Mouse (Mus musculus) urinary bladder, postnatal 25 days (tissue): ENCODE data around the gene Zfp277.

Experiments used
- DNase-seq: peaks from one replicate; pipeline ENCODE4 v3.0.0; 2022; ENCODE audit warnings: low spot score

The Zfp277 gene

GRCm38 (mm10) chr12:40445206-40445605 is 496 bp downstream of the Zfp277 start:
- DNase-seq, result no peak

GRCm38 (mm10) chr12:40438049-40438448 is 7.7 kb downstream of the Zfp277 start:
- no peak for DNase-seq

GRCm38 (mm10) chr12:40434101-40434500 is 11.6 kb downstream of the Zfp277 start:
- DNase-seq, result no peak

GRCm38 (mm10) chr12:40431075-40431474 is 14.6 kb downstream of the Zfp277 start:
- DNase-seq, result no peak

GRCm38 (mm10) chr12:40429976-40430375 is 15.7 kb downstream of the Zfp277 start:
- DNase-seq, result no peak

GRCm38 (mm10) chr12:40427606-40428005 is 18.1 kb downstream of the Zfp277 start:
- no peak for DNase-seq

GRCm38 (mm10) chr12:40424991-40425390 is 20.7 kb downstream of the Zfp277 start:
- DNase-seq, result no peak

GRCm38 (mm10) chr12:40417257-40417656 is 28.4 kb downstream of the Zfp277 start:
- no peak for DNase-seq

- DNase-seq, result no peak
Observed at GRCm38 (mm10) chr12:40415312-40415925, 30.3 kb downstream of the Zfp277 start.

GRCm38 (mm10) chr12:40414682-40415311 is 30.9 kb downstream of the Zfp277 start:
- no peak for DNase-seq

- no peak for DNase-seq
Observed at GRCm38 (mm10) chr12:40399812-40400211, 45.9 kb downstream of the Zfp277 start.

GRCm38 (mm10) chr12:40399386-40399785 is 46.3 kb downstream of the Zfp277 start:
- no peak for DNase-seq

GRCm38 (mm10) chr12:40398916-40399315 is 46.8 kb downstream of the Zfp277 start:
- DNase-seq, result no peak

- no peak for DNase-seq
Observed at GRCm38 (mm10) chr12:40392869-40393268, 52.8 kb downstream of the Zfp277 start.

GRCm38 (mm10) chr12:40391262-40391661 is 54.4 kb downstream of the Zfp277 start:
- no peak for DNase-seq

GRCm38 (mm10) chr12:40387786-40388185 is 57.9 kb downstream of the Zfp277 start:
- DNase-seq, result no peak

GRCm38 (mm10) chr12:40385301-40385700 is 60.4 kb downstream of the Zfp277 start:
- no peak for DNase-seq

- no peak for DNase-seq
Observed at GRCm38 (mm10) chr12:40383718-40384117, 62.0 kb downstream of the Zfp277 start.

GRCm38 (mm10) chr12:40382539-40382938 is 63.2 kb downstream of the Zfp277 start:
- no peak for DNase-seq

- no peak for DNase-seq
Observed at GRCm38 (mm10) chr12:40381824-40382223, 63.9 kb downstream of the Zfp277 start.

GRCm38 (mm10) chr12:40381173-40381801 is 64.4 kb downstream of the Zfp277 start:
- no peak for DNase-seq

- DNase-seq, result no peak
Observed at GRCm38 (mm10) chr12:40379538-40379923, 66.2 kb downstream of the Zfp277 start.
